Mouse (Mus musculus) mesoderm, embryonic 11.5 days (tissue): ENCODE data around the gene Ercc6.

Experiments used
- DNase-seq: peaks from one replicate; pipeline ENCODE4 v3.0.0-alpha.2; 2012; ENCODE audit warnings: low read depth, low spot score

The Ercc6 gene

DNA sequence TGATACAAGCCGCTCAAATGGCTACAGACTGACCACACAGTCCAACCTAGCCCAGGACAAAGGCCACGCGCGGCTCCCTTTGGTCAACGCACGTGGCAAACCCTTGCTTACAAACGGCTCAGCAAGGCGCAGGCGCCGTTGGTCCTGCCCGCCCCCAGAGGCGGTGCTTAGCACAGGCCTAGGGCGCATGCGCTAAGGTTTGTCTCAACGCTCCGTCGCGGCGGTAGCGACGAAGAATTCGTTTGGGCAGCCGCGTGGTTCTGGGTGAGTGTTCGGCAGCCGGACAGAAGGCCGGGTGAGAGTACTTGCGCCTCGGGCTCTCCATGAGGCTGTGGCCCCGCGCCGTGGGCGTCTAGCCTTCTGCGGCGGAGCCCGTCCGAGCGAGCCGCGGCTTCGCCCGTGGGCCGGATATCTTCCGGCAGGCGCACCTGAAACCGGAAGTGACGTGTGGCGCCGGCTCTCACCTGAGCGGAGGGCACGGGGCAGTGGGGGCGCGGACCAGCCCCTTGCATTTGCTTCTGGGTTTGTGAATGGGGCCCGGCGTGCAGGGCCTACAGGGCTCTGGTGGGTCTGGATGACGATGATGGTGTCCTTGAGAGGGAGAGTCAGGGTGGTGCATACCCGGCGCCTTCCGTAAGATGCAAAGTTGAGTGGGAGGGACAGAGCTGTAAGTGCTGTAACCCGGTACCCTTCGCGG, at the start of gene Ercc6:
Gene Ercc6, plus strand, starts transcription at position 186 of the 697 bp plus-strand sequence.
- DNase-seq: peak; percentile 97

GRCm38 (mm10) chr14:32464601-32465505, 48.5 kb upstream of the Ercc6 start, which contains the start of gene Slc18a3:
TSS of gene Slc18a3 (minus strand) at chr14:32464850.
- DNase-seq: no peak

DNA sequence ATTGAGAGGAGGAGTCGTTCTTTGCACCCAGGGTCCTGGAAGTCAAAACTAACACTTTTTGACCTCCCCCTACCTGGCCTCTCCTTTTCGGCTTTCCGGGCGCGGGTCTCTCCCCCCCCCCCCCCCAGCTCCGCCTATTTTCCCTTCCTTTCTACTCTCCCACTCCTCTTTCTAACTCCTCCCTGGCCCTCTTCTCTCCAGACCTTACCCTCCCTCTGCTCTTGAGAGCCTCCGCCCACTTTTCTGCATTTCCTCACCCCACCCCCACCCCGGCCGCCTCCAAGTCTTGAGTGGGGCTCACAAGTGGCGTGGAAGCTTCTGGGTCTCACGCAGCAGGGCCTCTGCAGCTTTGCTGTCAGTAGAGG, 47.8 kb upstream of the Ercc6 start:
- DNase-seq: no peak

DNA sequence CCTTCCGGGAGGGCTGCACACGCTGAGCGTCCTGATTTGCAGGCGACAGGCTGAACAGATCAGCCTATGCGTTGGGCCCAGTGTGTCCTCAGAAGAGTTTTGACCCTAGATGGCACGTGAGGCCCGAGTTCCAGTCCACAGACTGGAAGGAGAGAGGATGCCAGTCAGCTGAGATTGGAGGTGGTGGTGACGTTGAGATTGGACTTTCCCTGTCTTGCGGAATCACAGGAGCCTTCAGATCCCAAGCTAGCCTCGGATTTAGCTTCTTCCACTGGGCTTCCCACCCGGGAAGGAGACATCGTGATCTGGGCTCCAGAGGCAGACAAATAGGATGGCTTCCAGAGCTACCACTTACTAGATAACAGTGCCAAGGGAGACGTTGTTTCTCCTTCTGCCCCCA, 47.4 kb upstream of the Ercc6 start, which contains the start of gene Chat:
Gene Chat, minus strand, starts transcription at position 101 of the 400 bp plus-strand sequence.
- DNase-seq: no peak

DNA sequence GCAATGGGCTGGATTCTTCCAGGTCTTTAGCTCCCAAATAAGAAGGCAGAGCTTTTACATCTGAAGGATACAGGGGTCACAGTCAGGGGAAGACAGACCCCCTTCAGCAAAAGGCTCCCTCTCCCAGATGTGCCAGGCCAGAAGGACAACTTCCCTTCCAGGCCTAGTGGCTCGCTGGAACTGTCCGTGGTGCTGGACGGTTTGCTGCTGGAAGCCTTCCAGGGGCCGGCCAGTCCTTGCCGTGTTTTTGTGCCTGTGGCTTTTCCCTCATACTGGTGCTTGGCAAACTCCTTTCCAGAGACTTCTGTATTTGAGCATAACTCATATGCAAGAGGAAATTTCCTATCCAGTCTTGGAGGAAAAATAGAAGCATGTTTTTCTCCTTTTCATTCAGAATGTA, 45.7 kb upstream of the Ercc6 start:
- peak; percentile 67 for DNase-seq

- DNase-seq: peak; percentile 64
Measured at GRCm38 (mm10) chr14:32472996-32473395, 40.3 kb upstream of the Ercc6 start.

- no peak for DNase-seq
Measured at GRCm38 (mm10) chr14:32476559-32476958, 36.8 kb upstream of the Ercc6 start.

DNA sequence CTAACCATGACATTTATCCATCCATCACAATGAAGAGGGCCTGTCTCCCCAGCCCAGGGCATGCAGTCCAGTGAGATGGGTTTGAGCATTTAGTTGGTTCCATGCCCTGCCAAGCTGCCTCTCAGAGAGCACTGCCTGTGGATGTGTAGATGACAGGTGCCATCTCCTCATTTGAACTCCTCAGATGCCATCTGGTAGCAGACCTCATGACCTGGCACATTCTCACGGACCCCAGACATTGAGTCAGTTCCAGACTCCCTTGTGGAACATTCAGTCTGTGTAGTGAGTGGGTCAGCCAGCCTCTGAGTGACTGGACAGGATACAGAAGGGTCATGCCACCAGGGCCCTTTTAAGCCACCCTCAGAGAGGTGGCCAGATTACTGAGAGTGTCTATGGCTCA, 35.7 kb upstream of the Ercc6 start:
- DNase-seq: no peak

- DNase-seq: peak; percentile 62
Measured at GRCm38 (mm10) chr14:32482061-32482460, 31.3 kb upstream of the Ercc6 start.

DNA sequence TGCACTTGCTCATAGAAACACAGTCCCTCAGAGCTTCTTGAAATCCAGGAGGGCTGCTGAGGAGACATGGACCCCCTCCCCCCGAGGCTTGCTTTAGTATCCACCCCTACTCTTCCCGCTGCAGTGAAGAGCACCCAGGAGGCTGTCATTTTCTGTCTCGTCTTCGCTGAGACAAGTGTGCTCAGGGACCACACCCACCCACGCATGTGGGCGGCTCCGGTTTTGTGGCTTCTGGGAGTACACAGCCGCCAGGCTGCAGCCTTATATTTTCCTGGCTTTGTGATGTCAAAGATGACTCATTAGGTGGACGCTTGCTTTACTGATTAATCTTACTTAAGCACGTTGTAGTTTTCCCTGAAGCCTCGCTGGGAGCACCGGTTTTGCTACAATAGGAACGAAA, 20.8 kb upstream of the Ercc6 start:
- DNase-seq: no peak

DNA sequence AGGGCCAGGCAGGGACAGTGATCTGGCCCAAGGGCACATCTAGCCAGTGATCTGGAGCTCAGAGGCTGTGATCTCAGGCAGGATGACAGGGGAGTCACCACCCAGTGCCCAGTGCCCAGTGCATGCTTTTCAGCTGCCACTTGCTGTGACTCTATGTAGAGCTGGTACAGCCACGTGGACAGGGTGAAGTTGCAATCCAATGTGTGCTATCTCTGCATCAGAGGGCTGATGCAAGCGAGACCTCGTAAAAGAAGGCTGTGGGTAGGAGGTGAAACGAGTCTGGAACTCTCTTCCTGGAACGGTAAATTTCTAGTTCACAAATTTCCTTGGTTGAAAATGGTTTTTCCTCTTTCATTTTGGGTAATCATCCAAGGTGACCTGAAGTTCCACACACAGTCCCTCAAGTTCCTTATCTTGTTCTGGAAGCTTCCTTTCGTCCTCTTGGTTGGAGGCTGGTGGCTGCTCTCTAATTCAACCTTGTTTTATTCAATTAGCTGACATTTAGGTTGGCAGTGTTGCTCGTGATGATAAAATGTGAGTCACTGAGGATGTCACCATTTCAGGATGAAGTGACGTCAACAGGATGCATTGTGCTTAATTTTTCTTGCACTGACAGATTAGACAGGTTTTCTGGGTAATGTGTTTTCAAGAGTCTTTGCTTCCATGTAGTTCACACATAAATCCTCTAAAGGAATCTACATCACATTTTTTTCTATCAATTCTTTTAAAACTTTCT, 17.0 kb upstream of the Ercc6 start:
- DNase-seq: no peak

DNA sequence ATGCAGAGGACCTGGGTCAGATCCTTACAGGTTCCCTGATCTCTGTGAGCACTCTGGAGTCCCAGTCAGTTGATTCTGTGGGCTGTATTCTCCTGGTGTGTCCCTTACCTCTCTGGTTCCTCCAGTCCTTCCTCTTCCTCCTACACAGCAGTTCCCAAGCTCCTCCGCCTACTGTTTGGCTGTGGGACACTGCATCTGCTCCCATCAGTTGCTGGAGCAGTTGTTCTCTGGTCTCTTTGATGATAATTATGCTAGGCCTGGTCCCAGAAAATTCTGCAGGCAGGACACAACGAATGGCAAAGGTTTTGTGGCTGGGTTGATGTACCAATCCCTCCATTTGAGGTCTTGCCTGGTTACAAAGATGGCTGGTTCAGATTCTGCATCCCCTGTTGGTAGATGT, 12.0 kb upstream of the Ercc6 start:
- no peak for DNase-seq

- DNase-seq: no peak
Measured at GRCm38 (mm10) chr14:32502764-32503688, 10.3 kb upstream of the Ercc6 start.

DNA sequence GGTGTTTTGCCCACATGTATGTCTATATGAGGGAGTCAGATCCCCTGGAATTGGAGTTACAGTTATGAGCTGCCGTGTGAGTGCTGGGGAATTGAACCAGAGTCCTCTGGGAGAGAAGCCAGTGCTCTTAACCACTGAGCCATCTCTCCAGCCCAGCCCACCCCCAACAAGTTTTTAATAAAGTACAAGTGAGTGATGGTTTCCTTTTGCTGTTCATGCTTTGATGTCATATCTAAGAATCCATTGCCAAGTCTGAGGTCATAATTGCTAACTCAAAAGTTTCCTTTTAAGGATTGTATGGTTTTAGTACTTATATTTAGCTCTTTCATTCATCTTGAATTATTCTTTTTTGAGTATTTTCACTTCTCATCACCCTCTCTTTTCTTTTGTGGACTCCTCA, 9.4 kb upstream of the Ercc6 start:
- no peak for DNase-seq

DNA sequence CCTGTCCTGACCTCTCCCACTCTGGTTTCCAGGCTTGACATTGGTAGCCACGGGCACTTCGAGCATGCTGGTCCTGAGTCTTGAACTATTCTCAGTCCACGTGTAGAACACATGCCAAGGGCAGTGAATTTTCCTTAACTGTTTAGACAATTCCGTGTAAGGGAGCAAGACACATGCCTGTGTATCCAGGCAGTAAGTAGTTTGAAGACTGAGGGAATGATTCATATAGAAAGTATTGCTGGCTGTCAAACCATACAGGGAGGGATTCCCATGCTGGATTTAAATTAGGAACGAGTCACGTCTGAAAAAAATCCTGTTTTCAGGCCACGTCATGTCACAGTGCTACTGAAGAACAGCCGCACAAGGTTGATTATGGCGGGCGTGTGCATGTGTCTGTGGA, 7.0 kb upstream of the Ercc6 start:
- no peak for DNase-seq

DNA sequence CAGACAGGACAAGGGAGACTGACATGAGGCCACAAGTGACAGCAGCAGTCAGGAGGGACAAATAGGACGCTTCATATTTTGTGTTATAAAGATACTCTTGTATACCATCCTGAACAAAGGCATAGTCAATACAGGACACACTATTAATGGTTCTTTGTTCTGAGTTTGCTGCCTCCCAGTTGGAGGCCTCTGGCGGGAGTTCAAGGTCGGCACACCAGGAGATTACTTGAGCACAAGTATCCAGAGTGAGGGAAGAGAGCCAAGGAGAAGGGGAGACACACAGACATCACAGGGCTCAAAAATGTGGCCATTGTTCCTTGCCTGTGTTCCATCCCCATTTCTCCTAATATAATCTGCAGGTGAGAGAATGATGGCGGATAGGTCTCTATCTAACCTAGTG, 6.1 kb upstream of the Ercc6 start:
- no peak for DNase-seq

GRCm38 (mm10) chr14:32508105-32508835, 5.1 kb upstream of the Ercc6 start:
- no peak for DNase-seq

DNA sequence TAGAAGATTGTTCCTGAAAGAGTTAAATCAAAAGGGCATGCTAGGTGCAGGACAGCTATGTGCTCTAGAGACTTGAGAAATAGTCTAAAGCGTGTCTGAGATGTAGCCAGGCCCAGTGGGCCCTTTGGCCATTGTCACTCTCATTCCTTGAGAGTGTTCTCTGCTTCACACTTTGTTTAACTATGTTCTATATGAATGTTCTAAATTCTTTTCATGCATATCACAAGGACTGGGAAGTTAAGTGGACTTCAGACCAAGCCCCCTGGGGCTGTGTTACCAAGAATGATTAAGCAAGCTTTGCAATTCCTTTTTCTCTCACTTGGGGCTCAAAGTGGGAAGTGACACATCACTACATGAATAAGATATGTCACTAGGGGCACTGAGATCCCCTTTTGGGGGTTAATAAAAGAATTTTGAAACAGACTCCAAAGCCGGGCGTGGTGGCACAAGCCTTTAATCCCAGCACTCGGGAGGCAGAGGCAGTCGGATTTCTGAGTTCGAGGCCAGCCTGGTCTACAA, 3.8 kb upstream of the Ercc6 start:
- no peak for DNase-seq

DNA sequence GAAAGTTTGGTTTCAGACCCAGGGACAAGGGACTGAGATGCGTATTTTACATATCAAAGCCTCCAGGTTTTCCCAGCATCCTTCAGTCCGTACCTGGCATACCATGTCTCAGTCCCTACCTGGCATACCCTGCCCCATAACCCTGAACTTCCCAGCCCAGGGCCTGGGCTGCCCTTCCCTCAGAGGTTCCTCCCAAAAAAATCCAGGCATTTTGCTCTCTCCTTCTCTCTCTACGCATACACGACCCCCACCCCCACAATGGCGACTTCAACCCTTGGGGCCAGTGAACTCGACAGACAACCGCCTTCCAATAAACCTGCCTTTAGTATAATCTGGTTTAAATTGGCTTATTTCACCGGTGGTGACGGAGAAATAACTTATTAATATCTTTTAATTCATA, 409 bp upstream of the Ercc6 start:
- no peak for DNase-seq

GRCm38 (mm10) chr14:32516086-32516485, 2.8 kb downstream of the Ercc6 start:
- no peak for DNase-seq
